Mouse (Mus musculus) T-cell, adult 2 months (primary cell): ENCODE results near the gene Col2a1.
A peak's percentile ranks its signal among the peaks of the same experiment; 100 is the strongest.

Source experiments
- DNase-seq: peaks from one replicate; pipeline ENCODE4 v3.0.0; 2022; ENCODE audit warnings: low spot score

Col2a1 gene

GRCm38 (mm10) chr15:98002991-98003821, 1.3 kb downstream of the Col2a1 start:
- no peak for DNase-seq

DNA sequence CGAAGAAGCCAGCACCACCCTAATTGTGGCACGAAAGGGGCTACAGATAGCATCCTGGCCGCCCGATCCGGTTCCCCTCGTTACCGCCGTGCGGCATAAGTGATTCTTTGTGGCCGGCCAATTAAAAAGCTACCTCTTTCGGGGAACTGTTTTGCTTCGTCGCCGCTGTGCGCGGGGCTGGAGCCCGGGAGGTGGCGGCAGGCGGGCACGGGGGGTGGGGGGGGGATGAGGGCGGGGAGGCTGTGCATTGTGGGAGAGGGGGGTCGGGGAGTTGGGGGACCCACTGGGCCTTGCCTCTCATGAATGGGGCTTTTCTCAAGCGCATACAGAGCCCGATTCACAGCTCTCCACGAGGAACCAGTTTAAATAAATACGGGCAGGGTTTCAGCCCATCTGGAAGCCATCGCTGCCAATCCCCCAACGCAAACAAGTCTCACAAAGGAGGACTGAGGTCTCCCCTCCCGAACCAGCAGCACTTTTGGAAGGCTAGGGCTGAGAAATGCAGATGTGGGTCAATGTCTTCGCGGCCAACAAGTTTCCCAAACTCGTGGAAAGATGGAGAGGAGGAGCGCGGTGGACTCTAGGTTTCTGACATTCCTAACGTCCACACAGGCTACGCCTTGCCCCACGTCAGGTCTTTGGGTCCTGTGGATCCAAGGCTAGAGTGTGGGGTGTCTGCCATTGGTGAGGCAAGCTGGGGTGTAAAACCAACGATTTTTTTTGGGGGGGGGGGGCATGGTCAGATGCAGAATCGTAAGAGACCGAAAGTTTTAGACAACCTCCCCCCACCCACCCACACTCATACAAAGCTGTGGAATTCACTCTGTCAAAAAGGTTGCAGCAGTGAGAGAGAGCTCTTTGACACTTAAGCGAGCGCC, 2.1 kb downstream of the Col2a1 start:
- no peak for DNase-seq

DNA sequence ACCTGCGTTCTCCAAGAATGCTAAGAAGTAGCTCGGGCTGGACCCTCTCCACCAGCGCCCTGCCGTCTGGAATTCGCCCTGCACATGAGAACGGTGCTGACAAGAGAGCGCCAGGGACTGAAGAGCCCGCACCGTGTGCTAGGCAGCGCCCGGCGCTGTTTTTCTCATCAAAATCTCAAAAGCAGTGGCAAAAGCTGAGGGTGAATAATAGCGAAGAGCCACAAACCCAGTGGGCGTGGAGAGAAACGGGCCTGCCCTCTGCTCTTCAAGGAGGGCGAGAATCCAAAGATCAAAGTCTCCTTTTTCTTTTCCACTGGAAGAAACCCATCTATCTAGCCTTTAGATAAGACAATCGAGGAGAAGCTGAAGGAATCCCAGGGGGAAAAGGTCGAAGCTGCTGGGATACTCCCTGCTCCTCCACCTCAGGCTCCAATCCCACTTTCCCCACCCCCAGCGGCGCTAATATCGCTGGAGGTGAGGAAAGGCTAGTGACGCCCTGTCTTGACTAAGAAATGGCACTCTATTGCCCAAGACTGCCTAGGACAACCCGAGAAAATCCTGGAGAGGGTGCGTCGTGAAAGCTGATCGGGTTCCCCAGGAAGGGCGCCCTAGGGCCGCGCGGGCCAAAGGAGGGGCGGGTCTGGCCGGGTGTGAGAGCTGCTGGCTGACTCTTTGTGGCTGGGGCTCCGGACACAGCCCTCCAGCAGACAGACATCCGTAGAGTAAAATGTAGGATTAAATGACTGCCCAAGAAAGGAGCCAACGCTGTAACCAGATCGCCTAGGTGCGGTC, 3.0 kb downstream of the Col2a1 start:
- no peak for DNase-seq

DNA sequence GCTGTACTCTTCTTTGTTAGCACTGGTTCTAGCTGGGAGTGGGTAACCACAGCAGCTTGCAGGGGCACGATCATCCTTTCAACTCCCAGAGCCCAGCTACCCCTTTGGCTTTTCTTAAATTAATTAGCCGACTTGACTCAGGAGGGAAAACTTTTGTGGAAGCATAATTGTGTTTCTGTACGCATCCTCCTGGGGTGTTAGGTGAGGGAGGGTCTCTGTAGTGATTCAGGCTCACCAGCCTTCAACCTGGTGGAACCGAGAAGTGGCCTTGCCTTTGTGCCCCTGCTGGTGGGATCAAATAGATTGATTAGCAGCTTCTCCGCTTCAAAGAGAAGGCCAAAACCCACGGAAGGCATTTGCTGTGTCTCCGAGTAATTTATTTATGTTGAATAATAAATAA, 4.5 kb downstream of the Col2a1 start:
- no peak for DNase-seq

DNA sequence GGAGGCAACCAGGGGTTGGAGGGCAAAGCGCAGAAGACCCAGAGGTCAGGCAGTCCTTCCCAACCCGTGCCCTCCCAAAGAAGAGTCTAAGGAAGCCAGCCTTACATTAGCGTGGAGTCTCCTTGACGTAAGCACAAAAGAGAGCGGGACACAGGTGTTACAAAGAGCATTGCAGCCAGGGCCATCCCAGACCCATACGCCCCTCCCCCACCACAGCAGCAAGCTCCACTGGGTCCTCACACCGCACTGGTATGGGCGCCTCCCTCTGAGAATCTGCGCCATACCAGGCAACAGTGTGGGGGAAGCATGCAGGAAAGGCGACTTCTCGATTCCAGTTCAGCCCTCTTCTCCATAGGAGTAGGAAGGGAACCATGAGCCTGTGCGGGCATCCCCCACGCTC, 4.9 kb downstream of the Col2a1 start:
- DNase-seq, result no peak

- no peak for DNase-seq
These were observed 7.7 kb downstream of the Col2a1 start for GRCm38 (mm10) chr15:97996716-97997256.

DNA sequence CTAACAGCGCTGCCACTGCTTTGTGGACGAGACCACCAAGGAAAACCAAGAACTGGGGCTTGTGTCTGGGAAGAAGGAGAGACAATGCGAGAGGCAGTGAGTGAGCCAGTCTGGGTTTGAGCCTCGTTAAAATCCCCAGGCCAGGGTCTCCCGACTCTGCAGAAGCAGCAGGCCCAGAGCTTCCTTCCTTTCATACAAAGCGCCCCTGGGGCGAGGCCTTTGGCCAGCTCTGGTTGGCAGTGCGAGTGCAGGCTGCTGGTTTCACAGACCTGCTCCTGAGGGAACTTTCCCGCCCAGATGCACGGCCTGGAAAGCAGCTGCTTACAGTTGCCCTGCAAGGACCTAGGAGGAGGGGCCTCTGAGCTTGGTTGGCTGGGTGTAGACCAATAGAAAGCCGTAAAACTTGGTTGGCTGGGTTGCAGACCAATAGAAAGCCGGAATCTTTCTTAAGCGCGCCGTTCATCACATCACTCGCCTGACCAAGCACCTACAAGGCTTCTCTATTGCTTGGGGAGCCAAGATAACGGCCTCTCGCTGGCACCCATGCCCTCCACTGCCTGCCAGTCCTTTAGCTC, 11.7 kb downstream of the Col2a1 start:
- DNase-seq, result peak; percentile 38

DNA sequence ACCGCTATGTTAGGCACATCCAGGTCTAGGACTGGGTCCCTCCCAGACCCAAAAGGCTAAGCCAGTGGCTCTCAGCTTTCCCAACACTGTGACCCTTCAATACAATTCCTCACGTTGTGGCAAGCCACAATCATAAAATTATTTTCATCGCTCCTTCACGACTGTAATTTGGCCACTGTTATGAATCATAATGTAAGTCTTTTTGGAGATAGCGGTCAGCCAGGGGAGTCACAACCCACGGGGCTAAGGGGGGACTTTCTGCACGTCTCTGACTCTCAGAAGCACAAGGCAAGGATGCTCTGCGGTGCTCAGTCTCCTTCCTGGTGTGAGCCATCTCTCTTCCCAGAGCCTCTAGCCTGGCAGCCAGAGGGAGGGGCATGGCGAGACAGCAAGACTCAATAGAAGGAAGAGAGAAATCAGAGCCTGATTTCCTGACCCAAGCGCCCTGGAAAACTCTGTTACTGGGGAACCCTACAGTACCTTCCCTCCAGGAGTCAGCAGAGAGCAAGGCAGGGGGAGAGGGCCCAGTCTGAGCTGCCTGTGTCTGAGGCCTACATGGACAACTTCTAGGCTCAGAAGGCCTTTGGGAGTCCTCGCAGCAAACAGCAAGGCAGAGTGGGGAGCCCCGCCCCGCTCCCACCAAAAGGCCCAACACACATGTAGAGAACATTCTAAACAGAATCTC, 12.3 kb downstream of the Col2a1 start:
- DNase-seq, result no peak

DNA sequence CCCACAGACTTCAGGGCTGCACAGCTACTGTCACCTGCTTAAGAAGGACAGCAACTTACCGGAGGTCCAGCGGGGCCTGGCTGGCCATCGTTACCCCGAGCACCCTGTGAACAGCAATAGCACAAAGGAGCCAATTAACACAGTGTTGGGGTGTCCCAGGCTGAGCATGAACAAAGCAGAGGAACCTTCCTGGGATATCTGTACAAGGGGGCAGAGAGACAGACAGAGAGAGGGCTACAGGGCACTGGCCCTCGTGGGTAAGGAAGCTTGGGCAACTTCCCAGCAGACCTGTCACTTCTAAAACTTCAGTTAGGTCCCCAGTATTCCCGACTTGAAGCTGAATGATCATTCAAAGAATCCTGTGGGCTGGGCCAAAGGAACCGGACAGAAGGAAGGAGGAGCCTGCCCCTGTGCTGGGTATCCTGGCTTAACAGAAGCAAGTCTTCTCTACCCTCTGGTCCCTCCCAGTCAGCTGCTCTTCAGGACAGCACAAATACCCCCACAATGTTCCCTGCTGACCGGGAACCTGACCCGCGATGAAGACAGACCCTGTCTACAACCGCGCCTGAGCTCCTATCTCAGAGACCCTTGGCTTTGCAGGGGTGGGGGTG, 13.1 kb downstream of the Col2a1 start:
- DNase-seq, result no peak

DNA sequence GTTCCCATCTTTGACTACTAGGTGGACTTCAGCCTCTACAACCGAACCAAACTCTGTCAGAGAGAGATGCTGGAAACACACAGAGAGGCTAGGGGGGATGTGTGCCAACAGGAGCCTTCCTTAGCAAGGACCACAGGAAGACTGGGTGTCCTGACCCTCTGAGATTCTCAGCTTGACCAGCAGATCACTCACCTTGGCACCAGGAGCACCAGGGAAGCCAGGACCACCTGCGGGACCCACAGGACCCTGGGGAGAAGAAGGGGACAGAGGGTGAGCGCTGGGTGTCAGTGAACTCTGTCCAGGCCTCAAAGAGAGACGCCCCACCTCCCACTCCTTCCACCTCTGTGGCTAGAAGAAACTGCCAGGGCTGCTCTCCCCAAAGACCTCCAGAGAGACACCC, 13.8 kb downstream of the Col2a1 start:
- DNase-seq, result no peak

GRCm38 (mm10) chr15:97990124-97990523, 14.4 kb downstream of the Col2a1 start:
- no peak for DNase-seq

DNA sequence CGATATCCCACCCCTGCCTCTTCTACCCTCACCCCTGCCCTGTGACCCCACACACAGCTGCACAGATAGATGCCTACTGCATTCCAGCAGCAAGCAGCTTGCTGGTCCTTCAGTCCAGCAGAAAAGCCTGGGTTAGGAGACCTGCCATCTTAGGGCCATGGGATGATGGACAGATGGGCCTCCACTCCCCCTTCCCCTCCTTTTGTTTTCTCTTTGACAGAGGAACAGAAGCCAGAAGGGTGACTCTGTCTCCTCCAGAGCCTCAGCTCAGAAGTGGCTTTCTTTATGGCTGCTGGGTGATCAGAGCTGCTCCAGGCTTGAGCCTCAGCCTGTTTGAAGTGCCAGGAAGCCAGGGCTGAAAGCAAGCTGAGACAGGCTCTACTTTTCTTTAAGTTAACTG, 15.0 kb downstream of the Col2a1 start:
- no peak for DNase-seq

DNA sequence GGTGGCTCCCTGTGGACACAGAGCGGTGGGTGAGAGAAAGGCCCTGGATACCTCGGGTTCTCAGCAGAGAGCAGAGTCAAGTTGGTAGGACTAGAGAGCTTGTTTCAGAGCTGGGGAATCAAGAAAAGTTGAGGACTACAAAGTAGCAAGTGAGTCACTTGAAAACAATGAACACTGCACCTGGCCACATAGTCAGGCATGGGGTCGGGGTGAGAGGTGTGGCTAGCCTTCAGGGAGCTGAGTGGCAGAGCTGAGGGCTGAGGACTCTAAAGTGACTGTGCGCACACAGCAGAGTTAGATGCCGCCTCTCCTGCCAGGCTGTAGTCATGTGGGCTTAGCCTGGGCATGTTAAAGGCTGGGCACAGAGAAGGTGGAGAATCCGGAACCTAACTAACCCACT, 22.9 kb downstream of the Col2a1 start:
- DNase-seq, result no peak

- DNase-seq, result no peak
These were observed 31.1 kb downstream of the Col2a1 start for GRCm38 (mm10) chr15:97973248-97974005.

DNA sequence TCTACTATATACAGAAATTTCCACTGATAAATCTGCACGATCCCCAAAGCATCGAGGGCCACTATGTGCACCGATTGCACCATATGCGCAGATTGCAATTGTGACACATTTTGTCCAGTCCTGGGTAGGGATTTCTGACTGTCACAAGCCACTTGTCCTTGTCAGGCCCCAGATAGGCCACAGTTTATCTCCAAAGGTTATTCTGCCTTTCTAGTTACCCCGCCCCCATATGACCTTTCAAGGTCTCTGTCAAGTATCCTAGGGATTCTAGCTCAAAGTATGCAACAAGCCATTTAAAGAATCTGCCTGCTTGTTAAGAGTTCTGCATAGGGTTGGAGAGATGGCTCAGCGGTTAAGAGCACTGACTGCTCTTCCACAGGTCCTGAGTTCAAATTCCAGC, 31.9 kb downstream of the Col2a1 start:
- DNase-seq, result no peak

DNA sequence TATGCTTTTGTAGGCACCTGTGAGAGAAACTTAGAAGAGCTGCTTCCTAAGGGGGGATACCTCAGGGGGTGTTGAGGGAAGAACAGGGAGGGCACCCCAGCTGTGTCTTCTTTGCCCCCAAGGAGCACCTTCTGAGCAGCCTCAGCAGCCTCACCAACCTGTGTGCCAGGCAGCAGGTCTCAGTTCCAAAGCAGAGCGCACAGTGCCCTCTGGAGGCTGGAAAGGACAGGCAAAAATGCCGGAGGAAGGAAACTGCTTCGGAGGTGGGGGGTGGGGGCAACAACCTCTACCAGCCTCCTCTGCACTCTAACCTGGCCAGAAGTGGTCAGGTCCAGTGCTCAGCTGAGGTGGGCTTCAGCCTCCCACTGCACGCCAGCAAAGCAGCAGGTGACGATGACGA, 34.2 kb downstream of the Col2a1 start:
- DNase-seq, result peak; percentile 11

DNA sequence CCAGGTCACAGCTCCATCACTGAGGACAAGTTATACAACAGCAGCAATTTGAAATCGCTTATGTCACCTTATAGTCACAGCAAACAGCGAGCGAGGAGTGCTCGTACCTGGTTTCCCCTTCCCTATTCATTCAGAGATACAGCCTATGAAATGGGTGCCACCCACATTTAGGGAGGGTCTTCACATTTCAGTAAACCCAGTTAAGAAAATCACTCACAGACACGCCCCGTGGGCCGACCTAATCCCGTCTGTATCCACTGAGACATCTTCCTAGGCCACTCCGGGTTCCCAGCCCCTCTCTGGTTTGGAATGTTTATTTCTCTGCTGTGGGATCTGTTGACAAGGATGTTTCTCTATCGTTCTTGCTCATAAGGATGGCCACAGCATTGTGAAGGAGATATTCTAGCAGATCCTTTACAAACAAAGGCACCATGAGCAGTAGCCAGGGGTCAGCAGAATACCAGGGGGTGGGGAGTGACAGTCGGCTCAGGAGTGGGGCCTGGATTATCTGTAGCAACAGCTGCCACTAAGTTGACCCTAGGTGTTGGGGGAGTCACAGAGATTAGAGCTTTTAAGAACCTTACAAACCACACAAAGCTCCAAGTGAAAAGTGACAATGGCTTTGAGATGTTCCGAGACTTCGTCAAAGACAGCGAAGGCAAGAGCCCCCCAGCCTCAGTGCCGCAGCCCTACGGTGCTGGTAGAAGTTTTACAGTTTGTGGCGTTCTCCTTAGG, 39.0 kb downstream of the Col2a1 start:
- no peak for DNase-seq

GRCm38 (mm10) chr15:97964836-97965187, 39.7 kb downstream of the Col2a1 start:
- DNase-seq, result no peak
